Mouse (Mus musculus) MEL (cell line): ENCODE results near the gene Frem3. TPM values are rescaled to one million over a fixed set of nuclear protein-coding genes. Genes with fewer than 3 reads are reported as not detected.
A peak's percentile ranks its signal among the peaks of the same experiment; 100 is the strongest.

Experiments used
- DNase-seq: peaks from one replicate; pipeline ENCODE4 v3.0.0; 2011; ENCODE audit warnings: low read depth, low spot score
- H3K27ac ChIP-seq: 2 replicates; pipeline ENCODE4 v1.5.1; 2012; ENCODE audit warnings: low read depth, mild to moderate bottlenecking, control low read depth, low read length, moderate library complexity; ENCODE audit not compliant: control insufficient read depth
- H3K27me3 ChIP-seq, 2 experiments: fragments of 150-350 bp in 1 of 2; sonication (generic) in 1 of 2; 2 replicates each; pipeline ENCODE4 v1.6.1; 2012; ENCODE audit warnings: low read length in 2 of 2, mild to moderate bottlenecking in 2 of 2, improper control_type of control experiment in 1 of 2, moderate library complexity in 1 of 2; ENCODE audit not compliant: insufficient read depth in 2 of 2, control insufficient read depth in 1 of 2
- H3K36me3 ChIP-seq, 2 experiments: 2 replicates each; pipeline ENCODE4 v1.6.1; 2012 to 2014; ENCODE audit warnings: low read length in 2 of 2, improper control_type of control experiment in 1 of 2, inconsistent platforms in 1 of 2, mild to moderate bottlenecking in 1 of 2; ENCODE audit not compliant: insufficient read depth in 2 of 2, control insufficient read depth in 1 of 2
- H3K4me1 ChIP-seq, 2 experiments: fragments of 150-350 bp in 1 of 2; sonication (generic) in 1 of 2; 2 replicates each; pipeline ENCODE4 v1.6.1; 2012; ENCODE audit warnings: low read length in 2 of 2, improper control_type of control experiment in 1 of 2, mild to moderate bottlenecking in 1 of 2; ENCODE audit not compliant: insufficient read depth in 2 of 2, control insufficient read depth in 1 of 2
- H3K4me3 ChIP-seq, 2 experiments: fragments of 150-350 bp in 1 of 2; sonication (generic) in 1 of 2; 2 replicates each; pipeline ENCODE4 v1.5.1; 2012; ENCODE audit warnings: low read depth in 2 of 2, low read length in 2 of 2, mild to moderate bottlenecking in 2 of 2, moderate library complexity in 2 of 2, control low read depth in 1 of 2, improper control_type of control experiment in 1 of 2; ENCODE audit not compliant: control insufficient read depth in 1 of 2, insufficient read depth in 1 of 2
- H3K79me2 ChIP-seq: 2 replicates; pipeline ENCODE4 v1.6.1; 2012; ENCODE audit warnings: mild to moderate bottlenecking, low read length, moderate library complexity; ENCODE audit not compliant: control insufficient read depth, poor library complexity, insufficient read depth
- H3K9ac ChIP-seq: 2 replicates; pipeline ENCODE4 v1.6.1; 2012; ENCODE audit warnings: low read depth, mild to moderate bottlenecking, control low read depth, low read length, moderate library complexity; ENCODE audit not compliant: control insufficient read depth, poor library complexity, severe bottlenecking
- H3K9me3 ChIP-seq: fragments of 150-350 bp; sonication (generic); replicated peaks from 2 replicates; pipeline ENCODE4 v1.6.1; 2012; ENCODE audit warnings: mild to moderate bottlenecking, low read length, improper control_type of control experiment, moderate library complexity; ENCODE audit not compliant: insufficient read depth
- BHLHE40 ChIP-seq: IDR thresholded peaks from 2 replicates; pipeline ENCODE4 v1.6.1; 2012; ENCODE audit warnings: low read depth, mild to moderate bottlenecking, inconsistent platforms, low read length, improper control_type of control experiment, borderline replicate concordance
- CHD1 ChIP-seq: IDR thresholded peaks from 2 replicates; pipeline ENCODE4 v1.6.1; 2012; ENCODE audit warnings: low read depth, mild to moderate bottlenecking, inconsistent platforms, low read length, improper control_type of control experiment
- CHD2 ChIP-seq: IDR thresholded peaks from 2 replicates; pipeline ENCODE4 v1.6.1; 2011; ENCODE audit warnings: low read length, improper control_type of control experiment
- CTCF ChIP-seq, 3 experiments: IDR thresholded peaks in 2 of 3; conservative IDR thresholded peaks in 1 of 3; 2 replicates each; pipeline ENCODE4 v1.5.1; 2011 to 2012; ENCODE audit warnings: low read length in 3 of 3, low read depth in 2 of 3, mild to moderate bottlenecking in 2 of 3, improper control_type of control experiment in 1 of 3, inconsistent platforms in 1 of 3, mixed read lengths in 1 of 3, moderate library complexity in 1 of 3; ENCODE audit not compliant: control insufficient read depth in 1 of 3, insufficient read depth in 1 of 3, poor library complexity in 1 of 3, severe bottlenecking in 1 of 3
- E2F4 ChIP-seq: IDR thresholded peaks from 2 replicates; pipeline ENCODE4 v1.6.1; 2011; ENCODE audit warnings: low read depth, low read length, improper control_type of control experiment, borderline replicate concordance
- JUND ChIP-seq: IDR thresholded peaks from 2 replicates; pipeline ENCODE4 v1.6.1; 2011; ENCODE audit warnings: low read depth, mild to moderate bottlenecking, improper control_type of control experiment, low read length
- MAZ ChIP-seq: IDR thresholded peaks from 2 replicates; pipeline ENCODE4 v1.6.1; 2012; ENCODE audit warnings: low read depth, mild to moderate bottlenecking, inconsistent platforms, low read length, improper control_type of control experiment
- MYB ChIP-seq: IDR thresholded peaks from 2 replicates; pipeline ENCODE4 v1.6.1; 2011; ENCODE audit warnings: mild to moderate bottlenecking, low read depth, low read length, improper control_type of control experiment
- MYC ChIP-seq: IDR thresholded peaks from 2 replicates; pipeline ENCODE4 v1.6.1; 2011; ENCODE audit warnings: low read depth, mild to moderate bottlenecking, low read length, improper control_type of control experiment, moderate library complexity
- NELFE ChIP-seq: IDR thresholded peaks from 2 replicates; pipeline ENCODE4 v1.6.1; 2011; ENCODE audit warnings: low read depth, low read length, improper control_type of control experiment
- NRF1 ChIP-seq: IDR thresholded peaks from 2 replicates; pipeline ENCODE4 v1.6.1; 2014; ENCODE audit warnings: low read depth, mild to moderate bottlenecking, inconsistent platforms, low read length, improper control_type of control experiment, moderate library complexity; ENCODE audit not compliant: poor library complexity, insufficient read depth, severe bottlenecking
- POLR2A ChIP-seq, 2 experiments: IDR thresholded peaks; 2 replicates each; pipeline ENCODE4 v1.6.1; 2011 to 2012; ENCODE audit warnings: low read length in 2 of 2, mild to moderate bottlenecking in 2 of 2, control low read depth in 1 of 2, improper control_type of control experiment in 1 of 2, low read depth in 1 of 2, moderate library complexity in 1 of 2; ENCODE audit not compliant: control insufficient read depth in 1 of 2, insufficient read depth in 1 of 2, poor library complexity in 1 of 2
- RAD21 ChIP-seq: IDR thresholded peaks from 2 replicates; pipeline ENCODE4 v1.6.1; 2011; ENCODE audit warnings: mild to moderate bottlenecking, low read depth, low read length, improper control_type of control experiment
- SIN3A ChIP-seq: IDR thresholded peaks from 2 replicates; pipeline ENCODE4 v1.6.1; 2012; ENCODE audit warnings: low read length, improper control_type of control experiment, inconsistent platforms
- TAL1 ChIP-seq: IDR thresholded peaks from 2 replicates; pipeline ENCODE4 v1.6.1; 2012; ENCODE audit warnings: mild to moderate bottlenecking, inconsistent platforms, low read length, moderate library complexity, mixed read lengths
- TBP ChIP-seq: IDR thresholded peaks from 2 replicates; pipeline ENCODE4 v1.8.0; 2011; ENCODE audit warnings: low read depth, low read length, improper control_type of control experiment
- TCF12 ChIP-seq: IDR thresholded peaks from 2 replicates; pipeline ENCODE4 v1.6.1; 2014; ENCODE audit warnings: low read depth, mild to moderate bottlenecking, inconsistent platforms, low read length, improper control_type of control experiment, moderate library complexity
- UBTF ChIP-seq: IDR thresholded peaks from 2 replicates; pipeline ENCODE4 v1.6.1; 2012; ENCODE audit warnings: low read depth, mild to moderate bottlenecking, inconsistent platforms, low read length, improper control_type of control experiment, moderate library complexity, borderline replicate concordance; ENCODE audit not compliant: insufficient read depth
- USF1 ChIP-seq: IDR thresholded peaks from 2 replicates; pipeline ENCODE4 v1.6.1; 2014; ENCODE audit warnings: low read depth, mild to moderate bottlenecking, inconsistent platforms, low read length, improper control_type of control experiment, moderate library complexity
- ZKSCAN1 ChIP-seq: IDR thresholded peaks from 2 replicates; pipeline ENCODE4 v1.6.1; 2012; ENCODE audit warnings: low read depth, mild to moderate bottlenecking, inconsistent platforms, low read length, improper control_type of control experiment, moderate library complexity
- polyA plus RNA-seq, 2 experiments: library from polyadenylated mRNA; stranded (reverse) in 1 of 2; unstranded in 1 of 2; fragments of >175 nt in 1 of 2; fragments of >200 nt in 1 of 2; gene quantifications; 2 replicates each; pipeline versions ENCODE4 v1.2.1 to v1.2.4; 2012; ENCODE audit warnings: low replicate concordance in 2 of 2, low read depth in 1 of 2; ENCODE audit not compliant: insufficient read length in 2 of 2, insufficient read depth in 1 of 2, missing spikeins in 1 of 2
- total RNA-seq: library from RNA; depleted of rRNA; stranded (reverse); fragments of 300-350 nt; gene quantifications from 2 replicates; pipeline ENCODE4 v1.2.3, GENCODE M21; 2012

Frem3 gene
- total and polyA plus RNA-seq, 3 experiments, result under 0.01 TPM; not detected in 2

- peaks cover 0 to under 1% of the 10 kb centered on the region in 2 experiments; a peak in 2 of 4 replicates for H3K4me1 ChIP-seq
- H3K27ac ChIP-seq, result no peak overlapping the region
- peaks cover 13% of the 10 kb centered on the region for H3K79me2 ChIP-seq
- no peak for TF ChIP-seq NRF1
- TF ChIP-seq TBP, result no peak
- peaks cover 19 to 56% of the 10 kb centered on the region in 2 experiments for H3K36me3 ChIP-seq
- H3K9me3 ChIP-seq, result no peaks in the 10 kb centered on the region
- H3K4me3 ChIP-seq, result no peak overlapping the region
- no peaks in the 10 kb centered on the region for H3K27me3 ChIP-seq
- no peak for DNase-seq
- no peak overlapping the region for H3K9ac ChIP-seq
Measured at GRCm38 (mm10) chr8:80732326-80732725, 121.4 kb downstream of the Frem3 start.

DNA sequence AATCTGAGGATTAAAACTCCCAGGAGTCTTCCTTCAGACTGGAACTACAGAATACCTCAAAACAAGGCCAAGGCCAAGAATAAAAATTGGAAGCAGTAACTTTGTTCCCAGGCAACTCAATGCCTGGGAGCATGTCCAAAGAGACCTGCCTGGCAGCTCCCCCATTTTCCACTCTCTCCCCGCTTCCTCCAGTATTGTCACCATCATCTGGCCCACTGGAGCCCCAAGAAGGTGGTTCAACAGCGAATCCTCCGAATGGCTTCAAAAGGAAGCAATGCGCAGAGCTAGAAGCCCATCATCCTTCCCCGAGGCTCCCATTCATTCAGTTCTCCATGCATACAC lies 127.1 kb downstream of the Frem3 start:
- no peak for DNase-seq
- no peaks in the 10 kb centered on the region for H3K27me3 ChIP-seq
- H3K4me1 ChIP-seq, result peaks cover 0 to 4% of the 10 kb centered on the region in 2 experiments
- H3K9ac ChIP-seq, result peak overlapping the region; percentile 97
- H3K36me3 ChIP-seq, result peaks cover 19 to 24% of the 10 kb centered on the region in 2 experiments
- no peaks in the 10 kb centered on the region for H3K9me3 ChIP-seq
- H3K79me2 ChIP-seq, result peaks cover 20% of the 10 kb centered on the region
- H3K27ac ChIP-seq, result peak overlapping the region; percentile 75
- H3K4me3 ChIP-seq, result peak overlapping the region; percentile 96 to 99
- no peak for TF ChIP-seq NRF1
- no peak for TF ChIP-seq TAL1
- no peak for TF ChIP-seq RAD21
- no peak for TF ChIP-seq E2F4
- no peak for TF ChIP-seq SIN3A
- no peak for TF ChIP-seq TCF12
- TF ChIP-seq USF1, result no peak
- TF ChIP-seq MAZ, result no peak
- no peak for TF ChIP-seq MYC
- no peak for TF ChIP-seq CHD2
- TF ChIP-seq UBTF, result no peak
- no peak for TF ChIP-seq BHLHE40
- no peak for TF ChIP-seq POLR2A (IDR thresholded peaks at IDR 0.05; ENCODE audit: control insufficient read depth in 1 of 2, insufficient read depth in 1 of 2, low read depth in 1 of 2, low read length in 2 of 2, poor library complexity in 1 of 2)
- TF ChIP-seq JUND, result no peak
- no peak for TF ChIP-seq MYB
- no peak for TF ChIP-seq CHD1
- TF ChIP-seq NELFE, result no peak
- no peak for TF ChIP-seq ZKSCAN1
- no peak for TF ChIP-seq CTCF (IDR thresholded peaks at IDR 0.05 in 2 of 3, conservative IDR thresholded peaks at IDR 0.05 in 1 of 3; ENCODE audit: control insufficient read depth in 1 of 3, insufficient read depth in 1 of 3, low read depth in 2 of 3, low read length in 3 of 3, poor library complexity in 1 of 3, severe bottlenecking in 1 of 3)
